Mouse (Mus musculus) MEL (cell line): Measurements from ENCODE around the gene Fkbp14. TPM values are rescaled to one million over a fixed set of nuclear protein-coding genes. Genes with fewer than 3 reads are reported as not detected.

Experiments
- DNase-seq: peaks from one replicate; pipeline ENCODE4 v3.0.0; 2011; ENCODE audit warnings: low read depth, low spot score
- H3K27ac ChIP-seq: 2 replicates; pipeline ENCODE4 v1.5.1; 2012; ENCODE audit warnings: low read depth, mild to moderate bottlenecking, control low read depth, low read length, moderate library complexity; ENCODE audit not compliant: control insufficient read depth
- H3K27me3 ChIP-seq, 2 experiments: fragments of 150-350 bp in 1 of 2; sonication (generic) in 1 of 2; 2 replicates each; pipeline ENCODE4 v1.6.1; 2012; ENCODE audit warnings: low read length in 2 of 2, mild to moderate bottlenecking in 2 of 2, improper control_type of control experiment in 1 of 2, moderate library complexity in 1 of 2; ENCODE audit not compliant: insufficient read depth in 2 of 2, control insufficient read depth in 1 of 2
- H3K36me3 ChIP-seq, 2 experiments: 2 replicates each; pipeline ENCODE4 v1.6.1; 2012 to 2014; ENCODE audit warnings: low read length in 2 of 2, improper control_type of control experiment in 1 of 2, inconsistent platforms in 1 of 2, mild to moderate bottlenecking in 1 of 2; ENCODE audit not compliant: insufficient read depth in 2 of 2, control insufficient read depth in 1 of 2
- H3K4me1 ChIP-seq, 2 experiments: fragments of 150-350 bp in 1 of 2; sonication (generic) in 1 of 2; 2 replicates each; pipeline ENCODE4 v1.6.1; 2012; ENCODE audit warnings: low read length in 2 of 2, improper control_type of control experiment in 1 of 2, mild to moderate bottlenecking in 1 of 2; ENCODE audit not compliant: insufficient read depth in 2 of 2, control insufficient read depth in 1 of 2
- H3K4me3 ChIP-seq, 2 experiments: fragments of 150-350 bp in 1 of 2; sonication (generic) in 1 of 2; 2 replicates each; pipeline ENCODE4 v1.5.1; 2012; ENCODE audit warnings: low read depth in 2 of 2, low read length in 2 of 2, mild to moderate bottlenecking in 2 of 2, moderate library complexity in 2 of 2, control low read depth in 1 of 2, improper control_type of control experiment in 1 of 2; ENCODE audit not compliant: control insufficient read depth in 1 of 2, insufficient read depth in 1 of 2
- H3K79me2 ChIP-seq: 2 replicates; pipeline ENCODE4 v1.6.1; 2012; ENCODE audit warnings: mild to moderate bottlenecking, low read length, moderate library complexity; ENCODE audit not compliant: control insufficient read depth, poor library complexity, insufficient read depth
- H3K9ac ChIP-seq: 2 replicates; pipeline ENCODE4 v1.6.1; 2012; ENCODE audit warnings: low read depth, mild to moderate bottlenecking, control low read depth, low read length, moderate library complexity; ENCODE audit not compliant: control insufficient read depth, poor library complexity, severe bottlenecking
- H3K9me3 ChIP-seq: fragments of 150-350 bp; sonication (generic); replicated peaks from 2 replicates; pipeline ENCODE4 v1.6.1; 2012; ENCODE audit warnings: mild to moderate bottlenecking, low read length, improper control_type of control experiment, moderate library complexity; ENCODE audit not compliant: insufficient read depth
- CHD1 ChIP-seq: IDR thresholded peaks from 2 replicates; pipeline ENCODE4 v1.6.1; 2012; ENCODE audit warnings: low read depth, mild to moderate bottlenecking, inconsistent platforms, low read length, improper control_type of control experiment
- CTCF ChIP-seq, 3 experiments: IDR thresholded peaks in 2 of 3; conservative IDR thresholded peaks in 1 of 3; 2 replicates each; pipeline ENCODE4 v1.5.1; 2011 to 2012; ENCODE audit warnings: low read length in 3 of 3, low read depth in 2 of 3, mild to moderate bottlenecking in 2 of 3, improper control_type of control experiment in 1 of 3, inconsistent platforms in 1 of 3, mixed read lengths in 1 of 3, moderate library complexity in 1 of 3; ENCODE audit not compliant: control insufficient read depth in 1 of 3, insufficient read depth in 1 of 3, poor library complexity in 1 of 3, severe bottlenecking in 1 of 3
- EP300 ChIP-seq, 2 experiments: IDR thresholded peaks; 2 replicates each; pipeline ENCODE4 v1.6.1; 2011; ENCODE audit warnings: improper control_type of control experiment in 2 of 2, low read length in 2 of 2, low read depth in 1 of 2, mild to moderate bottlenecking in 1 of 2
- GABPA ChIP-seq: IDR thresholded peaks from 2 replicates; pipeline ENCODE4 v1.6.1; 2012; ENCODE audit warnings: low read depth, mild to moderate bottlenecking, inconsistent platforms, low read length, improper control_type of control experiment, moderate library complexity
- HCFC1 ChIP-seq: IDR thresholded peaks from 2 replicates; pipeline ENCODE4 v1.6.1; 2012; ENCODE audit warnings: low read depth, mild to moderate bottlenecking, inconsistent platforms, low read length, improper control_type of control experiment, moderate library complexity
- KAT2A ChIP-seq: conservative IDR thresholded peaks from 2 replicates; pipeline ENCODE4 v1.6.1; 2012; ENCODE audit warnings: low read depth, low read length, improper control_type of control experiment, inconsistent platforms
- MAFK ChIP-seq: IDR thresholded peaks from 2 replicates; pipeline ENCODE4 v1.6.1; 2011; ENCODE audit warnings: low read depth, mild to moderate bottlenecking, low read length, improper control_type of control experiment, borderline replicate concordance
- MAZ ChIP-seq: IDR thresholded peaks from 2 replicates; pipeline ENCODE4 v1.6.1; 2012; ENCODE audit warnings: low read depth, mild to moderate bottlenecking, inconsistent platforms, low read length, improper control_type of control experiment
- MEF2A ChIP-seq: IDR thresholded peaks from 2 replicates; pipeline ENCODE4 v1.6.1; 2014; ENCODE audit warnings: low read depth, mild to moderate bottlenecking, inconsistent platforms, low read length, improper control_type of control experiment; ENCODE audit not compliant: poor library complexity, insufficient replicate concordance, severe bottlenecking; ENCODE audit errors: extremely low read depth
- MXI1 ChIP-seq: IDR thresholded peaks from 2 replicates; pipeline ENCODE4 v1.6.1; 2011; ENCODE audit warnings: mild to moderate bottlenecking, low read depth, low read length, improper control_type of control experiment
- MYB ChIP-seq: IDR thresholded peaks from 2 replicates; pipeline ENCODE4 v1.6.1; 2011; ENCODE audit warnings: mild to moderate bottlenecking, low read depth, low read length, improper control_type of control experiment
- NELFE ChIP-seq: IDR thresholded peaks from 2 replicates; pipeline ENCODE4 v1.6.1; 2011; ENCODE audit warnings: low read depth, low read length, improper control_type of control experiment
- NRF1 ChIP-seq: IDR thresholded peaks from 2 replicates; pipeline ENCODE4 v1.6.1; 2014; ENCODE audit warnings: low read depth, mild to moderate bottlenecking, inconsistent platforms, low read length, improper control_type of control experiment, moderate library complexity; ENCODE audit not compliant: poor library complexity, insufficient read depth, severe bottlenecking
- POLR2A ChIP-seq, 2 experiments: IDR thresholded peaks; 2 replicates each; pipeline ENCODE4 v1.6.1; 2011 to 2012; ENCODE audit warnings: low read length in 2 of 2, mild to moderate bottlenecking in 2 of 2, control low read depth in 1 of 2, improper control_type of control experiment in 1 of 2, low read depth in 1 of 2, moderate library complexity in 1 of 2; ENCODE audit not compliant: control insufficient read depth in 1 of 2, insufficient read depth in 1 of 2, poor library complexity in 1 of 2
- POLR2AphosphoS2 ChIP-seq: IDR thresholded peaks from 2 replicates; pipeline ENCODE4 v1.6.1; 2011; ENCODE audit warnings: low read length, improper control_type of control experiment
- POLR2AphosphoS5 ChIP-seq: IDR thresholded peaks from 2 replicates; pipeline ENCODE4 v1.6.1; 2012; ENCODE audit warnings: low read depth, borderline replicate concordance, mild to moderate bottlenecking, inconsistent platforms, low read length, moderate library complexity, mixed read lengths
- RCOR1 ChIP-seq: IDR thresholded peaks from 2 replicates; pipeline ENCODE4 v1.6.1; 2012; ENCODE audit warnings: low read depth, mild to moderate bottlenecking, inconsistent platforms, low read length, improper control_type of control experiment
- SIN3A ChIP-seq: IDR thresholded peaks from 2 replicates; pipeline ENCODE4 v1.6.1; 2012; ENCODE audit warnings: low read length, improper control_type of control experiment, inconsistent platforms
- SMC3 ChIP-seq: IDR thresholded peaks from 2 replicates; pipeline ENCODE4 v1.6.1; 2011; ENCODE audit warnings: low read depth, low read length, improper control_type of control experiment
- TBP ChIP-seq: IDR thresholded peaks from 2 replicates; pipeline ENCODE4 v1.8.0; 2011; ENCODE audit warnings: low read depth, low read length, improper control_type of control experiment
- USF1 ChIP-seq: IDR thresholded peaks from 2 replicates; pipeline ENCODE4 v1.6.1; 2014; ENCODE audit warnings: low read depth, mild to moderate bottlenecking, inconsistent platforms, low read length, improper control_type of control experiment, moderate library complexity
- USF2 ChIP-seq, 2 experiments: IDR thresholded peaks; 2 replicates each; pipeline ENCODE4 v1.6.1; 2011 to 2012; ENCODE audit warnings: improper control_type of control experiment in 2 of 2, low read length in 2 of 2, borderline replicate concordance in 1 of 2, inconsistent platforms in 1 of 2, low read depth in 1 of 2, mild to moderate bottlenecking in 1 of 2; ENCODE audit not compliant: insufficient read depth in 1 of 2
- ZNF384 ChIP-seq: IDR thresholded peaks from 2 replicates; pipeline ENCODE4 v1.6.1; 2012; ENCODE audit warnings: low read depth, mild to moderate bottlenecking, inconsistent platforms, low read length, improper control_type of control experiment
- polyA plus RNA-seq, 2 experiments: library from polyadenylated mRNA; stranded (reverse) in 1 of 2; unstranded in 1 of 2; fragments of >175 nt in 1 of 2; fragments of >200 nt in 1 of 2; gene quantifications; 2 replicates each; pipeline versions ENCODE4 v1.2.1 to v1.2.4; 2012; ENCODE audit warnings: low replicate concordance in 2 of 2, low read depth in 1 of 2; ENCODE audit not compliant: insufficient read length in 2 of 2, insufficient read depth in 1 of 2, missing spikeins in 1 of 2
- total RNA-seq: library from RNA; depleted of rRNA; stranded (reverse); fragments of 300-350 nt; gene quantifications from 2 replicates; pipeline ENCODE4 v1.2.3, GENCODE M21; 2012

Fkbp14 gene
- total and polyA plus RNA-seq, 3 experiments, result 1.5 to 1.8 TPM; not detected in 1

DNA sequence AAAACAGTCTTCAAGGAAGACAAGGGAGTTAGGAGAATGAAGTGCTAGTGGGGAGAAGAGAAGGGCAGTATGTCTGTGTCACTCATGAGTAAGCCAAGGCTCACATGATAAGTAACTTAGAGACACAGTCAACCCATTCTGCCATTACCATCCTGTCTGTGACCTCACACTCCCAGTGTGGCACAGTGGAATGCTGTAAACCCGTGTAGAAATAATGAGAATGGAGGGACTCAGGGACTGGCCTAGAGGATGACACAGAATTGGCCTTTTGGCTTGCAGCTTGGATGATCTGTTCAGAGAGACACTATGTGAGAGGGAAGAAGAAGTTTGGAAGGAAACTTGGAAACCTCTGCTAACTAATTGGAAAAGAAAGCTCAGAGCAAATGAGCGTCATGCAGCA is 5.8 kb upstream of the Fkbp14 start:
- no peak overlapping the region for H3K27ac ChIP-seq
- H3K27me3 ChIP-seq, result no peaks in the 10 kb centered on the region
- TF ChIP-seq TBP, result no peak
- no peak for TF ChIP-seq HCFC1
- no peak for TF ChIP-seq MYB
- no peak for TF ChIP-seq SIN3A
- no peak for TF ChIP-seq USF1
- no peak for TF ChIP-seq CTCF (IDR thresholded peaks at IDR 0.05 in 2 of 3, conservative IDR thresholded peaks at IDR 0.05 in 1 of 3; ENCODE audit: control insufficient read depth in 1 of 3, insufficient read depth in 1 of 3, low read depth in 2 of 3, low read length in 3 of 3, poor library complexity in 1 of 3, severe bottlenecking in 1 of 3)
- no peak for TF ChIP-seq MAFK
- no peak for TF ChIP-seq USF2 (IDR thresholded peaks at IDR 0.05; ENCODE audit: borderline replicate concordance in 1 of 2, insufficient read depth in 1 of 2, low read depth in 1 of 2, low read length in 2 of 2)
- TF ChIP-seq, all 39 proteins: peak for 0
- Histone ChIP-seq H3K4me3 (no peak overlapping the region), H3K4me1 (no peaks in the 10 kb centered on the region), H3K36me3 (no peaks in the 10 kb centered on the region), H3K79me2 (peaks cover 2% of the 10 kb centered on the region; the same call in 1 of the 2 replicates), H3K9ac (no peak overlapping the region), H3K9me3 (no peaks in the 10 kb centered on the region)
- DNase-seq, result no peak

DNA sequence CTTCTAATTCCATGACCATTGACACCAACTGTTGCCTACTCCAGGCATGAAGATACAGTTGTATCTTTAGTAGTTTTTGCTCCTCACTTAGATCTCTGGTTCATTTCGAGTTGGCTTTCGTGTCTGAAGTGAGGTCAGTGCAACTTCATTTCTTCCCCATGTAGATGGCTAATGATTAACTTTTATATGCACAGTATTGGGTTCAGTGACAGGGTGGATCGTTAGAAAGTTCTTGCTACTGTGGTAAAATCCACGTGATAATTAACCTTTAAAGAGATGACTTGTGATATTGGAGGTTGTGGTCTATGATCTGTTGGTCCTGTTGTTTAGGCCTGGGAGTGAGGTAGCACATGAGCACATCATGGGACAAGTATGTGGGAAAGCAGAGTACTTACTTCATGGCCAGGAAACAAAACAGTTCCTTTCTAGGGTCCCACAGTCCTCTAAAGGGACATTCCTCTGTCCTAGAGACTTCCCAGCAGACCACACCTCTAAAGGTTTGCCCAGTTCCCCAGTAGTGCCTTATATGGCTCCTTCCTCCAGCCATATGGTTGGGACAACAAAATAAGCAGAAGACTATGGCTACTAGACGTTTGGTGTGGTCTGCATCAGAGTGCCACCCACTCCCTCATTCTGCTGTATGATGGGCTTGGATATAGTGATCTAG is 3.7 kb upstream of the Fkbp14 start:
- DNase-seq, result no peak
- Histone ChIP-seq H3K79me2 (peaks cover 1% of the 10 kb centered on the region; the same call in 1 of the 2 replicates), H3K36me3 (0 out of 4 replicates have a peak, but pooled peaks cover 0 to 2% of the 10 kb centered on the region in 2 experiments), H3K4me3 (no peak overlapping the region), H3K27ac (no peak overlapping the region), H3K27me3 (no peaks in the 10 kb centered on the region), H3K4me1 (no peaks in the 10 kb centered on the region), H3K9ac (no peak overlapping the region), H3K9me3 (no peaks in the 10 kb centered on the region)
- TF ChIP-seq CHD1 (no peak), POLR2AphosphoS5 (no peak)

GRCm38 (mm10) chr6:54597711-54598110 is 603 bp upstream of the Fkbp14 start:
- no peak overlapping the region for H3K4me3 ChIP-seq
- H3K9me3 ChIP-seq, result no peaks in the 10 kb centered on the region
- no peak for TF ChIP-seq RCOR1
- no peak for TF ChIP-seq POLR2A (IDR thresholded peaks at IDR 0.05; ENCODE audit: control insufficient read depth in 1 of 2, insufficient read depth in 1 of 2, low read depth in 1 of 2, low read length in 2 of 2, poor library complexity in 1 of 2)
- no peak for TF ChIP-seq NRF1
- TF ChIP-seq KAT2A, result no peak
- TF ChIP-seq POLR2AphosphoS2, result no peak
- TF ChIP-seq MAZ, result no peak
- TF ChIP-seq USF1, result no peak
- no peak for TF ChIP-seq MEF2A
- TF ChIP-seq SMC3, result no peak
- TF ChIP-seq MAFK, result no peak
- TF ChIP-seq NELFE, result no peak
- no peak for TF ChIP-seq HCFC1
- no peak for TF ChIP-seq EP300 (IDR thresholded peaks at IDR 0.05; ENCODE audit: low read depth in 1 of 2, low read length in 2 of 2)
- TF ChIP-seq MXI1, result no peak
- no peak for TF ChIP-seq GABPA
- TF ChIP-seq ZNF384, result no peak
- H3K79me2 ChIP-seq, result peaks cover 6% of the 10 kb centered on the region; the same call in 1 of the 2 replicates
- no peaks in the 10 kb centered on the region for H3K27me3 ChIP-seq
- DNase-seq, result no peak
- no peak overlapping the region for H3K9ac ChIP-seq
- peaks cover 0 to 4% of the 10 kb centered on the region in 2 experiments; a peak in 1 of 4 replicates for H3K4me1 ChIP-seq
- H3K36me3 ChIP-seq, result 0 out of 4 replicates have a peak, but pooled peaks cover 0 to 2% of the 10 kb centered on the region in 2 experiments
- no peak overlapping the region for H3K27ac ChIP-seq
